Mouse (Mus musculus) ovary, postnatal 14 days (tissue): ENCODE data around the gene Zbtb16.

ENCODE experiments used
- DNase-seq: peaks from one replicate; pipeline ENCODE4 v3.0.0; 2022; ENCODE audit warnings: low spot score

Zbtb16 gene

DNA sequence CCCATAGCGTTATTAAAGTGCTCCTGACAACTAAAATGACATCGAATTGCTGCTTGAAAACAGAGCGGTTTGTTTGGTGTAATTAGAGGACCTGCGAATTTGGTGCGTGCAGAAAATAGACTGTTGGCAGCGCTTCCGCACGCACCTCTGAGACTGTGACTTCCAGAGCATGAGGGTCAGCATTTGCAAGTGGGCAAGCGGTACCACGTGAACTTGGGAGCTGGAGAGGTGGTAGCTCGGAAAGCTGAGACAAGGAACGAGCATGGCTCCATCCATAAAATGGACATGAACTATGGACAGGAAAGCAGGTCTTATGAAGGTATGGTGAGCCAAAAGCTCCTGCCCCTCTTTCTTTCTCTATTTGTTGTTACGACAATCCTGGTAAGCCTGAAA, 107.3 kb downstream of the Zbtb16 start:
- DNase-seq: no peak

- DNase-seq: no peak
Measured at GRCm38 (mm10) chr9:48728083-48728730, 107.8 kb downstream of the Zbtb16 start.

- DNase-seq: no peak
Measured at GRCm38 (mm10) chr9:48726341-48726740, 109.7 kb downstream of the Zbtb16 start.

- no peak for DNase-seq
Measured at GRCm38 (mm10) chr9:48725918-48726317, 110.1 kb downstream of the Zbtb16 start.

- DNase-seq: no peak
Measured at GRCm38 (mm10) chr9:48725161-48725560, 110.9 kb downstream of the Zbtb16 start.

GRCm38 (mm10) chr9:48724733-48725132, 111.3 kb downstream of the Zbtb16 start:
- DNase-seq: no peak

GRCm38 (mm10) chr9:48723511-48724304, 112.3 kb downstream of the Zbtb16 start:
- no peak for DNase-seq

- DNase-seq: no peak
Measured at GRCm38 (mm10) chr9:48723025-48723424, 113.0 kb downstream of the Zbtb16 start.

DNA sequence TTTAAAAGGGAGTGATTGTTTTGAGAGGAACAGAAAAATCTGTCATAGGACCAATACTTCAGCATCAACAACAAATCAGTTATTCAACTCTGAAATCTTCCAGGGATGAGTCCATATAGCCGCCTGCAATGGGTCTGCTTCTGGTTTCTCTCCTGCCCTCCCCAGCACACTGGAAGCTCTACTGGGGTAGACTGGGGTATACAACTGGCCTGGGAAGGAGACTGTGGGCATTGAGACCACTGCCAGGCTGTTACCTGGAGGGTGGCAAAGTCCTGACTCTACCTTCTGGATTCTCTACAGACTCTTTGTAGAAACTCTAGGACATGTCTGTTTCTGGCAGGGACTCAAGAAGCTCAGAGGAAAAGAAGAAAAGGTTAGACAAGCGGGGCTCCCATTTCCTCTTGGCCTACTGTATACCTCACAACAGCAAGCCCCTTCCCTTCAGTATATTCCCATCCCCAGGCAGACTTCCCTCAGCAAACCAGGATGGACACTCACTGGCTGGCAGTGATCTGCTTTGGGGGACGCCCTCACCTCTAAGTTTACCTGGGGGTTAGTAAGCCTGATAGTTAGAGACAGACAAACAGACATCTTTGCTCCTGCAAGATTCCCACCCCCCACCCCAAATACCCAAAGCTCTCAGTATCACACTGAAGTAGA, 113.6 kb downstream of the Zbtb16 start:
- no peak for DNase-seq

- no peak for DNase-seq
Measured at GRCm38 (mm10) chr9:48721655-48722054, 114.4 kb downstream of the Zbtb16 start.

- DNase-seq: no peak
Measured at GRCm38 (mm10) chr9:48721172-48721571, 114.8 kb downstream of the Zbtb16 start.

GRCm38 (mm10) chr9:48720251-48720963, 115.6 kb downstream of the Zbtb16 start:
- no peak for DNase-seq

DNA sequence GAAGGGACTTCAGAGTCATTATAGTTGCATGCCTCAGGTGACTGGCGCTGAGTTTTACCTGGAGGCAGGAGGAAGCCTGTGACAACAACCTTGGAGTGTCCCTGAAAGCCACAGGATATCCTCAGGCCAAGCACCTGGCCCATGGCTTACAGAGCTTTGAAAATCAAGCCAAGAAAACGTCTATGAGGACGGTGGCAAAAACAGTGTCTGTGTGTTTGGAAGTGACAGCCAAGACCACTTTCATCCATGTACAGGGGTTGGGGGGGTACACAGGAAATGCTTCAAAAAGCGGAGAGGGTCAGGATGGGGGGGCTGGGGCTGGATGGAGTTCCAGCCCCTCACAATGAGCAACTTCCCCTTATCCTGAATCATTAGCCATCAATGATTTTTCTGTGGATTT, 116.4 kb downstream of the Zbtb16 start:
- no peak for DNase-seq

DNA sequence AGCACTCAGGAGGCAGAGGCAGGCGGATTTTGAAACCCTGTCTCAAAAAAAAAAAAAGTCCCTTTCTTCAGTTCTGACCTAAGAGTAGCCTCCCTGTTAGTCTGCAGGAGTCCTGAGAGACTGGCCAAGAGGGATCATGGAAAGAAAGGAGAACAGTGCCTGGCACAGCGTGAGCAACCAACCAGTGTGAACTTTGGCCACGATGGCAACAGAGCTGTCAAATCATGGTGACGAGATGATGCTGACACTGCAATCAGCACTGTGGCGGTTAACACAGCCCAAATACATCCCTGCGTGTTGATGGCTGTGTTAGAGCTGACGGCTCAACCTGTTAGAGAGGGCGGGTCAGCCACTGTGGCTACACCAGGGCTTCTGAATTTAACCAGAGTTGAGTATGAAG, 119.5 kb downstream of the Zbtb16 start:
- DNase-seq: no peak

GRCm38 (mm10) chr9:48715042-48715441, 121.0 kb downstream of the Zbtb16 start:
- no peak for DNase-seq

- no peak for DNase-seq
Measured at GRCm38 (mm10) chr9:48713779-48714178, 122.2 kb downstream of the Zbtb16 start.

DNA sequence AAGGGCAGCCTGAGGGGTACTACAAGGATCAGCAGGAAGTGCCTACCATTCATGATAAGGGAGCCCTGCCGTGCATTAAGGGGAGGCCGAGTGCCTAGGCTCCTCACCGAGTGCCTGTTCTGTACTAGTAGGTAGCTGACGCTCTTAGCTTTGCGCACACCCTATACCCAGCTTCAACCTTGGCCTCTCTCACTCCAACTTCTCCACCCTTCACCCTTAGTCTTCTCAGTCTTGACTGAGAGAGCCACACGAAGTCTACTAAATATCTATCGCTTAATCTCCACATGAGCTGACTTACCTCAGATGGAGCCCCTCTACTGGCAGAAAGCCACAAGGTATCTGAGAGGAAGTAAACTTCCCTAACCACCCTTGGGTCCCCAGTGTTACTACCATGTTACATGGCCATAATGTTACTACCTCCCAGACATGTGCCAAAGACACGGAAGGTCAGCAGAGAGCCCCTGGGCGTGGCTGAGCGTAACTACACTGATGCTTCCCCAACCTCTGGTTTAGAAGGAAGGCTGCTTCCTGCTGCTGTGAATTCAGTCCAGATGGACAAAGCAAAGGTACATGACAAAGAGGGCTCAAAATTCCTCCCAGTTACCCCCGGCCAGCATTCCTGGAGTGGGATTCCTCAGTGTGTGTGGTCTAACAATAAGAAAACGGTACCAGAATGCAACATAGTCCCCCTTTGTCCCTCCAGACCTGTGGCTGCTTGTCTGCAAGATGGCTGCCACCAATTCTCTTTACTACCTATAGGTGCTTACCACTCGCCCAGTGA, 122.8 kb downstream of the Zbtb16 start:
- no peak for DNase-seq

DNA sequence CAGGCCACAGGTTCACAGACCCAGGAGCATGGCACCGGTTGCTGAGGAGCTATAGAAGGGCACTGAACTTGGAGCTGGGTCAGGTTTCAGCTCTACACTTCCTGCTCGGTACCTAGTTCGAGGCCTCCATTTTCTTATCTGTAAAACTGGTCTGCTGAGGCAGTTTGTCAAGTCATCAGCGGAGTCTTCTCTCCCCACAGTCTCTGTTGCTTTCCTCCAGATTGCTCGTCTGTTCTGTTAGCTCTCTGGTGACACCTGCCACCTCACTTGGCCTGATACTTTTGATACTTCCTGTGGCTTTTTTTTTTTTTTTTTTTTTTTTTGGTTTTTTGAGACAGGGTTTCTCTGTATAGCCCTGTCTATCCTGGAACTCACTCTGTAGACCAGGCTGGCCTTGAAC, 124.2 kb downstream of the Zbtb16 start:
- no peak for DNase-seq

GRCm38 (mm10) chr9:48711296-48711781, 124.7 kb downstream of the Zbtb16 start:
- no peak for DNase-seq

- no peak for DNase-seq
Measured at GRCm38 (mm10) chr9:48710355-48711295, 125.4 kb downstream of the Zbtb16 start.
